Mouse (Mus musculus): ENCODE data around the gene Prg2.

DNA sequence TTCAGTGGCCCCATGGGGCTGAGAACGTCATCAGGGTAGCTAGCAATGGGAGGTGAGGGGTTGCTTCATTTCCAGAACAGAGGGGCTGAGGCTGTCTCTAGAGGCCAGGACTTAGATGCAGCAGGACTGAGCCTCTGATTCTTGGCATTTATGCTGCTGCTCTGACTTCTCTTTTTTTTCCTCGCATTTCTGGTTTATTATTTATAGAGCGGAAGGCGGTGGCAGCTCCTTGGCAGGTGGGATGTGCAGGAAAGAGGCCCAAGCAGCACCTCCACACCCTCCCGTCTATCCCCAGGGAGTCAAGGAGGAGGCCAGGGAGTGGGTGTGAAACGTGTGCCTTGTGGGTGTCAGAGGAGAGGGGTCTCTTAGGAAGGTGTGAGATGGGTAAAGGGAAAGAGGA, 50.7 kb downstream of the Prg2 start:
- TF ChIP-seq CTCF (IDR thresholded peaks at IDR 0.05; ENCODE audit: borderline replicate concordance, extremely low read depth, insufficient read depth, insufficient read length) (no peak), POLR2A (IDR thresholded peaks at IDR 0.05; ENCODE audit: borderline replicate concordance, extremely low read depth, insufficient read depth, insufficient read length, poor library complexity, severe bottlenecking) (no peak)
